Mouse (Mus musculus) kidney, adult 2 months (tissue): Measurements from ENCODE around the gene Treml2.

ENCODE experiments used
- CTCF ChIP-seq: fragments of 200-500 bp; conservative IDR thresholded peaks from 2 replicates; pipeline ENCODE4 v1.5.1; 2011; ENCODE audit warnings: low read depth, mild to moderate bottlenecking, control low read depth, low read length, moderate library complexity, mixed read lengths; ENCODE audit not compliant: insufficient read depth, insufficient read length
- POLR2A ChIP-seq: fragments of 200-500 bp; IDR thresholded peaks from one replicate; pipeline ENCODE4 v1.6.1; 2011; ENCODE audit warnings: low read depth, low read length, control low read depth

GRCm38 (mm10) chr17:48318686-48319085 is 19.4 kb downstream of the Treml2 start:
- TF ChIP-seq CTCF (no peak), POLR2A (no peak)
